ENCODE assay signal across 23 mouse cellular contexts in the genomic region with DNA sequence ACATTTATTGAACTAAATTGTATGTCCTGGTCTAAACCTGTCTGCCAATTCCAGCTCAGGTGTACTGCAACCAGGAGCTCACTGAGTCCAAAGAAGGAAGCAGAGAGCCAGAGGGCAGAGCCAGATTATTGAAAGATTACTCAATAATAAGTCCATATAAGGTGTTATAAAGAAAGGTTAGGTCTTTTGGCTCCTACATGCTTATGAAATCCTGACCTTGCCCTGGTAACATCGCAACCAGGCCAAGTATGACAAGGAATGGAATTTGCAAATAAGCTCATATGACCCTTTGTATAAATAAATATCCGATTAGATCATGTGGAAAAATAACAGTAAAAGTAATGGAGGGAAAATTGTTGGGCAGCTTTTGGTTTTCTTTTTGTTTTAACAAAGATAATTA. TPM values are rescaled to one million over a fixed set of nuclear protein-coding genes. Genes with fewer than 3 reads are reported as not detected.
DNase-seq lines count a peak whose midpoint lies in the region; ATAC-seq and TF ChIP-seq lines count a peak whose summit lies in the region.
"Had no signal": no experiment of that assay in that cellular context is flagged by ENCODE, and none has a peak within 500 bp of the region (broad histone marks: within the 10 kb centered on the region; RNA-seq: fewer than 3 reads in every experiment).

No protein-coding gene starts in this region.

- peaks cover 8% of the 10 kb centered on the region; the same call in 1 of the 2 replicates for H3K4me1 ChIP-seq in liver, postnatal 0 days (ENCODE audit: insufficient read depth)
- H3K4me1 ChIP-seq in liver, embryonic 11.5 days (replicated peaks; ENCODE audit: control insufficient read depth, insufficient read depth, low read length) = no peaks in the 10 kb centered on the region
- peaks cover 48 to 62% of the 10 kb centered on the region in 2 experiments for H3K4me1 ChIP-seq in MEL (ENCODE audit: control insufficient read depth in 1 of 2, insufficient read depth in 2 of 2, low read length in 2 of 2)
- H3K4me1 ChIP-seq: embryonic facial prominence, embryonic 15.5 days; forebrain, embryonic 15.5 days; heart, embryonic 15.5 days; hindbrain, embryonic 13.5 days had no signal

- H3K4me2 ChIP-seq in liver, postnatal 0 days (ENCODE audit: low read depth, low read length) = no peak overlapping the region
- H3K4me2 ChIP-seq in liver, embryonic 11.5 days = no peak overlapping the region
- H3K4me2 ChIP-seq: embryonic facial prominence, embryonic 15.5 days; forebrain, embryonic 15.5 days; heart, embryonic 11.5 days; heart, embryonic 15.5 days; hindbrain, embryonic 13.5 days had no signal

- WGBS in liver, postnatal 0 days (ENCODE audit: insufficient replicate concordance) = 70% methylated on average over 2 of the region's 2 CpGs
- WGBS in liver, embryonic 11.5 days = 76% methylated on average over 2 of the region's 2 CpGs

- peak; percentile 18 for DNase-seq in adrenal gland, adult 8-10 months
- no peak for DNase-seq in adrenal gland, adult 18-20 months (ENCODE audit: low spot score in 2 of 2)
- no peak for DNase-seq in liver, postnatal 0 days
- no peak for DNase-seq in liver, embryonic 11.5 days (ENCODE audit: low spot score)
- no peak for DNase-seq in MEL (ENCODE audit: low read depth, low spot score)
- peak; percentile 9 for DNase-seq in adrenal gland, postnatal 14 days
- DNase-seq in ovary, adult 18-20 months (ENCODE audit: low spot score) = no peak
- DNase-seq in frontal cortex, adult 2 months (ENCODE audit: extremely low spot score in 1 of 2, low spot score in 1 of 2) = no peak
- DNase-seq: cerebellum, adult 11 months; cerebellum, adult 8-10 months; cerebellum, postnatal 14 days; embryo, embryonic 11 days; gastrocnemius, postnatal 14 days; heart, adult 2 months; heart, postnatal 14 days had no signal

- no peak for TF ChIP-seq POLR2A in MEL (IDR thresholded peaks at IDR 0.05; ENCODE audit: control insufficient read depth in 1 of 2, insufficient read depth in 1 of 2, low read depth in 1 of 2, low read length in 2 of 2, poor library complexity in 1 of 2)

- TF ChIP-seq CTCF in liver, postnatal 0 days (IDR thresholded peaks at IDR 0.05; ENCODE audit: low read depth) = no peak
- no peak for TF ChIP-seq CTCF in MEL (IDR thresholded peaks at IDR 0.05 in 2 of 3, conservative IDR thresholded peaks at IDR 0.05 in 1 of 3; ENCODE audit: control insufficient read depth in 1 of 3, insufficient read depth in 1 of 3, low read depth in 2 of 3, low read length in 3 of 3, poor library complexity in 1 of 3, severe bottlenecking in 1 of 3)

- no peaks in the 10 kb centered on the region for H3K9me3 ChIP-seq in liver, postnatal 0 days (ENCODE audit: low read length)
- no peaks in the 10 kb centered on the region for H3K9me3 ChIP-seq in liver, embryonic 11.5 days (ENCODE audit: control insufficient read depth, low read length)
- H3K9me3 ChIP-seq in MEL (replicated peaks; ENCODE audit: insufficient read depth, low read length) = no peaks in the 10 kb centered on the region
- H3K9me3 ChIP-seq: embryonic facial prominence, embryonic 15.5 days; forebrain, embryonic 15.5 days; heart, embryonic 15.5 days; hindbrain, embryonic 13.5 days had no signal

- H3K36me3 ChIP-seq in liver, postnatal 0 days (replicated peaks; ENCODE audit: insufficient read depth, low read length) = no peaks in the 10 kb centered on the region
- H3K36me3 ChIP-seq in liver, embryonic 11.5 days (ENCODE audit: control insufficient read depth, insufficient read depth, low read length) = no peaks in the 10 kb centered on the region
- H3K36me3 ChIP-seq in MEL (ENCODE audit: control insufficient read depth in 1 of 2, insufficient read depth in 2 of 2, low read length in 2 of 2) = peaks cover 0 to 68% of the 10 kb centered on the region in 2 experiments; a peak in 2 of 4 replicates
- H3K36me3 ChIP-seq: embryonic facial prominence, embryonic 15.5 days; forebrain, embryonic 15.5 days; heart, embryonic 15.5 days; hindbrain, embryonic 13.5 days had no signal

- H3K27ac ChIP-seq in liver, postnatal 0 days (ENCODE audit: low read depth) = no peak overlapping the region
- H3K27ac ChIP-seq in liver, embryonic 11.5 days (ENCODE audit: low read depth, low read length) = no peak overlapping the region
- no peak overlapping the region for H3K27ac ChIP-seq in MEL (ENCODE audit: control insufficient read depth, low read depth, low read length)
- H3K27ac ChIP-seq: embryonic facial prominence, embryonic 15.5 days; forebrain, embryonic 15.5 days; heart, adult 2 months; heart, embryonic 15.5 days; hindbrain, embryonic 13.5 days; hindbrain, postnatal 0 days had no signal

- no peak overlapping the region for H3K9ac ChIP-seq in liver, postnatal 0 days (replicated peaks)
- no peak overlapping the region for H3K9ac ChIP-seq in liver, embryonic 11.5 days (ENCODE audit: low read depth, low read length)
- H3K9ac ChIP-seq in MEL (ENCODE audit: control insufficient read depth, low read depth, low read length, poor library complexity, severe bottlenecking) = no peak overlapping the region
- H3K9ac ChIP-seq: embryonic facial prominence, embryonic 15.5 days; forebrain, embryonic 15.5 days; heart, embryonic 15.5 days; hindbrain, embryonic 13.5 days had no signal

- H3K79me2 ChIP-seq in MEL (ENCODE audit: control insufficient read depth, insufficient read depth, low read length, poor library complexity) = no peaks in the 10 kb centered on the region

- no peak for TF ChIP-seq RAD21 in MEL (IDR thresholded peaks at IDR 0.05; ENCODE audit: low read depth, low read length)

- no peaks in the 10 kb centered on the region for H3K27me3 ChIP-seq in liver, postnatal 0 days (ENCODE audit: insufficient read depth, low read length)
- H3K27me3 ChIP-seq in liver, embryonic 11.5 days (replicated peaks; ENCODE audit: control insufficient read depth, insufficient read depth, low read length) = no peaks in the 10 kb centered on the region
- H3K27me3 ChIP-seq in MEL (ENCODE audit: control insufficient read depth in 1 of 2, insufficient read depth in 2 of 2, low read length in 2 of 2) = no peaks in the 10 kb centered on the region
- H3K27me3 ChIP-seq: CH12.LX; embryonic facial prominence, embryonic 15.5 days; forebrain, embryonic 15.5 days; heart, embryonic 15.5 days; hindbrain, embryonic 13.5 days had no signal

- peak; percentile 49; the same call in 1 of the 2 replicates for ATAC-seq in liver, postnatal 0 days
- no peak for ATAC-seq in liver, embryonic 11.5 days (replicated peaks; ENCODE audit: low FRiP score)
- ATAC-seq: forebrain, embryonic 15.5 days; hindbrain, postnatal 0 days had no signal

- H3K4me3 ChIP-seq in liver, postnatal 0 days (ENCODE audit: low read depth, low read length) = no peak overlapping the region
- no peak overlapping the region for H3K4me3 ChIP-seq in liver, embryonic 11.5 days (ENCODE audit: low read depth, low read length)
- no peak overlapping the region for H3K4me3 ChIP-seq in MEL (ENCODE audit: control insufficient read depth in 1 of 2, insufficient read depth in 1 of 2, low read depth in 2 of 2, low read length in 2 of 2)
- H3K4me3 ChIP-seq: embryonic facial prominence, embryonic 15.5 days; erythroblast, embryonic 14.5 days; forebrain, embryonic 15.5 days; heart, adult 2 months; heart, embryonic 15.5 days; hindbrain, embryonic 13.5 days had no signal

- TF ChIP-seq EP300 in liver, postnatal 0 days (IDR thresholded peaks at IDR 0.05; ENCODE audit: low read depth) = no peak
- peak in 1 of 2 experiments; percentile 6; a peak in 1 of 4 replicates for TF ChIP-seq EP300 in MEL (IDR thresholded peaks at IDR 0.05; ENCODE audit: low read depth in 1 of 2, low read length in 2 of 2)

TF ChIP-seq in MEL, 35 proteins besides CTCF, POLR2A, EP300 and RAD21:
- TF ChIP-seq CHD1 (IDR thresholded peaks at IDR 0.05; ENCODE audit: low read depth, low read length) = no peak
- TF ChIP-seq NRF1 (IDR thresholded peaks at IDR 0.05; ENCODE audit: insufficient read depth, low read depth, low read length, poor library complexity, severe bottlenecking) = no peak
- TF ChIP-seq ELF1 (IDR thresholded peaks at IDR 0.05; ENCODE audit: low read depth, low read length) = no peak
- 0 out of 2 replicates have a peak, but pooled peaks have one; percentile 12 for TF ChIP-seq HCFC1 (IDR thresholded peaks at IDR 0.05; ENCODE audit: low read depth, low read length)
- no peak for TF ChIP-seq CHD2 (IDR thresholded peaks at IDR 0.05; ENCODE audit: low read length)
- TF ChIP-seq JUND (IDR thresholded peaks at IDR 0.05; ENCODE audit: low read depth, low read length) = no peak
- TF ChIP-seq MAX (IDR thresholded peaks at IDR 0.05; ENCODE audit: low read length) = no peak
TF ChIP-seq in MEL: peak in this region for 1.

RNA-seq across cellular contexts. Expression of a gene that starts 14.8 kb away (rescaled TPM):
- total RNA-seq in adrenal gland, adult 8-10 months (2022) = 10 to 100 TPM; 13.3 to 20.5 (median 15.6) TPM
- total RNA-seq in adrenal gland, adult 18-20 months (2021) = 10 to 100 TPM; 16.1 to 18.5 TPM
- polyA plus RNA-seq in liver, postnatal 0 days (2015; fragmentation: Nextera tagmentation; extraction: Ambion mirVana) = 11.6 and 12.4 TPM in 2 replicates
- polyA plus RNA-seq in liver, embryonic 11.5 days (2014; fragmentation: Nextera tagmentation; extraction: Ambion mirVana) = 19.4 and 20.3 TPM in 2 replicates
- total RNA-seq in MEL (2012; rRNA removed) = 20.4 and 33.7 TPM in 2 replicates
- 10 to 100 TPM in 1 of 2 experiments, not detected in 1; 31.1 TPM for polyA plus RNA-seq in MEL (2012; ENCODE audit: insufficient read depth in 1 of 2, insufficient read length in 2 of 2, low read depth in 1 of 2, low replicate concordance in 2 of 2, missing spikeins in 1 of 2)
- total RNA-seq in adrenal gland, postnatal 14 days (2021) = 13.8 and 15.7 TPM in 2 replicates
- polyA plus RNA-seq in frontal cortex, adult 2 months (2012; rRNA removed) = 36.8 and 39.5 TPM in 2 replicates

Comparison
In these comparisons a context has a peak if more than half of its experiments do, and no peak if none do; other contexts are left out.
1. DNase-seq: peak in adrenal gland, adult 8-10 months (single experiment) and adrenal gland, postnatal 14 days (single experiment); none in adrenal gland, adult 18-20 months (0 of 2), liver, postnatal 0 days (single experiment), liver, embryonic 11.5 days (single experiment), MEL (single experiment), ovary, adult 18-20 months (single experiment) and frontal cortex, adult 2 months (0 of 2).